Mouse (Mus musculus) cerebellum, adult 2 months (tissue): ENCODE results near the gene Clcn2.

Experiments
- CTCF ChIP-seq: fragments of 200-500 bp; IDR thresholded peaks from 2 replicates; pipeline ENCODE4 v1.5.1; 2011; ENCODE audit warnings: low read depth, mild to moderate bottlenecking, control low read depth, low read length, moderate library complexity, borderline replicate concordance; ENCODE audit not compliant: insufficient read depth
- POLR2A ChIP-seq: fragments of 200-500 bp; IDR thresholded peaks from 2 replicates; pipeline ENCODE4 v1.6.1; 2011; ENCODE audit warnings: low read length, control low read depth, borderline replicate concordance; ENCODE audit not compliant: insufficient read depth

GRCm38 (mm10) chr16:20750518-20750917, 33.0 kb upstream of the Clcn2 start:
- TF ChIP-seq CTCF (no peak), POLR2A (no peak)
